Mouse (Mus musculus): Measurements from ENCODE around the gene Serpina7. TPM values are rescaled to one million over a fixed set of nuclear protein-coding genes. Genes with fewer than 3 reads are reported as not detected.

The Serpina7 gene
- polyA plus RNA-seq (2012; rRNA removed): not detected in 2 replicates

DNA sequence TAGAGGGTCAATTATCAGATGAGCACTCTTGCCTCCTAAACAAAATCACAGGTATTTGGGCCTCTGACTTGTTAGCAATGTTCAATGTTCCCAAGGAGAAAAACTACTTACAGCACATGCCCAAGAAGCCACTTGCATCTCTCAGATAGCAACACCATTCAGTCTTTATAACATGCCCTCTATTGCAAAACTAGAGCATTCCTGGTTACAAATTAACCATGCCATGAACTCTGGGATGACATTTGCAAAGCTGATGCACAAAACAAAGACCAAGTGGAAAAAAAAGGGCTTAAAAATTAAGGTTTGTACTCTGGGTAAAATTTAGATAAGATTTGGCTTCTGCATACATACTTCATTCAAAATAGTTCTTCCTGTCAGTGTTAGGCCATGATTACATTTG, at the start of gene Serpina7:
Serpina7 (minus strand) TSS at position 160 of the 400 bp plus-strand sequence.
- no peak within 1 kb of the TSS for H3K27ac ChIP-seq (ENCODE audit: insufficient read depth, low read depth, low read length)
- H3K27me3 ChIP-seq (ENCODE audit: control insufficient read depth, insufficient read depth, low read length): no peaks in the 10 kb centered on the region
- H3K36me3 ChIP-seq (ENCODE audit: control insufficient read depth, insufficient read depth, low read length): no peaks in the 10 kb centered on the region
- H3K4me3 ChIP-seq (ENCODE audit: low read depth, low read length): no peak within 1 kb of the TSS
- no peaks in the 10 kb centered on the region for H3K4me1 ChIP-seq (ENCODE audit: control insufficient read depth, insufficient read depth, insufficient read length, low read length)
- no peak for TF ChIP-seq CTCF (IDR thresholded peaks at IDR 0.05; ENCODE audit: extremely low read depth, insufficient read length, insufficient replicate concordance, low read depth, low read length)
- TF ChIP-seq POLR2A (IDR thresholded peaks at IDR 0.05; ENCODE audit: low read depth, low read length): no peak

DNA sequence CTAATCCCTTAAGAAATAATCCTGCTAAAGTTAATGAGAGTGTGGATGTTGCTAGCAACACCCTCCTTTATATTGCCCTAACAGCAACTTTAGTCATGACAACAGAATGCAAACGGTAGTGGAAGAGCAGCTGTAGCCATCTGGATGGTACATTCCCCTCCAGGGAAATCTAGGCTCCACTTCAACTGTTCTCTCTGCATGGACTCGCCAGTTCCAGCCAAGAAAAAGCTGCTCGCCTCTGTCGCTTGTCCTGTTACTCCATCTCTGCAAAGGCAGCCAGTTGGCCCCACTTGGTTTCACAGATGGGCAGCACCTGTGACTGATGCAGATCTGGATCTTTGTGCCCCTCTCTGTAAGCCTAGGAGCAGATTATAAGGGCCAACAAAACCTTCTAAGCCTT, 49.0 kb upstream of the Serpina7 start:
- Histone ChIP-seq H3K27ac (ENCODE audit: insufficient read depth, low read depth, low read length) (no peak overlapping the region), H3K4me1 (ENCODE audit: control insufficient read depth, insufficient read depth, insufficient read length, low read length) (no peaks in the 10 kb centered on the region), H3K36me3 (ENCODE audit: control insufficient read depth, insufficient read depth, low read length) (no peaks in the 10 kb centered on the region), H3K4me3 (ENCODE audit: low read depth, low read length) (no peak overlapping the region), H3K27me3 (ENCODE audit: control insufficient read depth, insufficient read depth, low read length) (no peaks in the 10 kb centered on the region)
- 60% methylated on average over 4 of the region's 4 CpGs for WGBS
- TF ChIP-seq POLR2A (IDR thresholded peaks at IDR 0.05; ENCODE audit: low read depth, low read length): no peak
- TF ChIP-seq CTCF (IDR thresholded peaks at IDR 0.05; ENCODE audit: extremely low read depth, insufficient read length, insufficient replicate concordance, low read depth, low read length): no peak

DNA sequence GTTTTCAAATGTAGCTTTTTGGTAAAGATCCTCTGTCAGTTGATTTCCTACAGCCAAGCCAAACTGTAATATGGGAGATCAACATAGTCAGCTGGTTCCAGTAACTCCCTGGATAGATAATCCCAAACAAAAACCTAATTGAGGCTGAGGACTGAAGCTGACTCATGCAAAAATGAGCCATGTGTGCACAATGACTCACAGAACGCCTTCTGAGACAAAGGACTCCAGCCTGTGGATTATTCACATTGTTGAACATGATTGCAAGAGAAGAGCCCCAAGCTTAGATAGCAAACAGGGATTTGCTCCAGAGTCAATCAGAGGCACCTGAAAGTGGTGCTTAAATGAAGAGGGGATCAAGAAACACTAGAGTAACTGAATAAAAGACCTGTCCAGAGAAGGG, 12.2 kb upstream of the Serpina7 start:
- 39% methylated on average over 1 of the region's 1 CpGs for WGBS
- no peaks in the 10 kb centered on the region for H3K4me1 ChIP-seq (ENCODE audit: control insufficient read depth, insufficient read depth, insufficient read length, low read length)
- H3K36me3 ChIP-seq (ENCODE audit: control insufficient read depth, insufficient read depth, low read length): no peaks in the 10 kb centered on the region
- TF ChIP-seq CTCF (IDR thresholded peaks at IDR 0.05; ENCODE audit: extremely low read depth, insufficient read length, insufficient replicate concordance, low read depth, low read length): no peak
- no peak for TF ChIP-seq POLR2A (IDR thresholded peaks at IDR 0.05; ENCODE audit: low read depth, low read length)
- no peaks in the 10 kb centered on the region for H3K27me3 ChIP-seq (ENCODE audit: control insufficient read depth, insufficient read depth, low read length)
- H3K27ac ChIP-seq (ENCODE audit: insufficient read depth, low read depth, low read length): no peak overlapping the region
- no peak overlapping the region for H3K4me3 ChIP-seq (ENCODE audit: low read depth, low read length)

DNA sequence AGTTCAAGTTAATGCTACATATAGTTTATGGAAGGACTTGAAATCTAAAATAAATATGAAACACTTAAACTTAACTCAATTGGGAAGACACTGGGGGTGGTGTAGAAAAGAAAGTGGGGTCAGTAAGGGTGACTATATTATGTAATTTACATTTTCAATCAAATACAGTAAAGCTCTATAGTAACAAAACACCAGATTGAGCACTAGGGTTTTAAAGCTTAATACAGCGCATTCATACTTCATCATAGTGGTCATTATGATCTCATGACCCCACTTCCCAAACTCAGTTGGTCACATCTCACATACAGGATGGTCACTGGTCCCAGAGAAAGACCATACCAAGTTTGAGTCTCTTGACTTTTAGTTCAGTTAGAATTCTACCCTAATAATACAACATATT, 907 bp upstream of the Serpina7 start, which contains the start of gene 4930513O06Rik:
4930513O06Rik (plus strand) TSS at position 301 of the 400 bp plus-strand sequence.
- Histone ChIP-seq H3K27ac (ENCODE audit: insufficient read depth, low read depth, low read length) (no peak within 1 kb of the TSS), H3K4me1 (ENCODE audit: control insufficient read depth, insufficient read depth, insufficient read length, low read length) (no peaks in the 10 kb centered on the region), H3K4me3 (ENCODE audit: low read depth, low read length) (no peak within 1 kb of the TSS), H3K27me3 (ENCODE audit: control insufficient read depth, insufficient read depth, low read length) (no peaks in the 10 kb centered on the region), H3K36me3 (ENCODE audit: control insufficient read depth, insufficient read depth, low read length) (no peaks in the 10 kb centered on the region)
- 82% methylated on average over 1 of the region's 1 CpGs for WGBS
- TF ChIP-seq POLR2A (IDR thresholded peaks at IDR 0.05; ENCODE audit: low read depth, low read length) (no peak), CTCF (IDR thresholded peaks at IDR 0.05; ENCODE audit: extremely low read depth, insufficient read length, insufficient replicate concordance, low read depth, low read length) (no peak)

DNA sequence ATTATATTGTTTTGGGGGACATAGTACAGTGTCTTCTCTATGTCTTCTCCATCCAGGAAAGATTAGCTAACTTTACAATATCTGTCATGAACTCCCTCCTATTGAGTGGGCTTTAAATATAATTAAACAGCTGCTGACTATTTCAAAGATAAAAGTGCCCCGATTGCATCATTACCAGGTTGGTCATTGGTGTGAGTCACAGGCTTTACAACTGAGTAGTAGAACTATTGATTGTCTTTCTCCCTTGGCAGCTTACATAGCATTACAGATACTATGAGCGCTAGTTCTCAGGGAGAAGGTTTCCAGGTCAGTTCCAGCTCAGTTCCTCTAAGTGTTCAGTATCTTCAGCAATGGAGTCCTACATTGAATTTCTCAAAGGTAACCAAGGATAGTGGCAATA, 6.5 kb downstream of the Serpina7 start:
- Histone ChIP-seq H3K27ac (ENCODE audit: insufficient read depth, low read depth, low read length) (no peak overlapping the region), H3K27me3 (ENCODE audit: control insufficient read depth, insufficient read depth, low read length) (no peaks in the 10 kb centered on the region), H3K4me3 (ENCODE audit: low read depth, low read length) (no peak overlapping the region), H3K36me3 (ENCODE audit: control insufficient read depth, insufficient read depth, low read length) (no peaks in the 10 kb centered on the region), H3K4me1 (ENCODE audit: control insufficient read depth, insufficient read depth, insufficient read length, low read length) (no peaks in the 10 kb centered on the region)
- 72% methylated on average over 2 of the region's 2 CpGs for WGBS
- TF ChIP-seq CTCF (IDR thresholded peaks at IDR 0.05; ENCODE audit: extremely low read depth, insufficient read length, insufficient replicate concordance, low read depth, low read length) (no peak), POLR2A (IDR thresholded peaks at IDR 0.05; ENCODE audit: low read depth, low read length) (no peak)

DNA sequence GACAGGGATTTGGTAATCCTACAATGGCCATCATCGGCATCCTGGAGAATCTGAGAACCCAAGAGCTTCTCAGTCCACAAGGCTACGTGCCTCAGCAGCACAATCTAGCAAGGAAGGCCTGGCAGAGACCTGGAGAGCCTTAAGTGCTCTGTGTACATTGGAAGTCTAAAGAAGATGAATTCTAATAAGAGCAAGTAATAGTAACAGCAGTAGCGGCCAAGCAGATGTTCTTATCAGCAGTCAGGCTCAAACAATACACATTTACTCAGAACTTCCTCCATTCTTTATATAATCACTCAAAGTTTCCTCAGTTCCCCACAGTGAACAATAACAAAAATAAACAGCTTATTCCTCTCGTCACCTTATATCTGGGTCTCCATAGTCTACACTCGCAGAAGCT, 21.0 kb downstream of the Serpina7 start:
- H3K36me3 ChIP-seq (ENCODE audit: control insufficient read depth, insufficient read depth, low read length): no peaks in the 10 kb centered on the region
- no peaks in the 10 kb centered on the region for H3K27me3 ChIP-seq (ENCODE audit: control insufficient read depth, insufficient read depth, low read length)
- H3K4me1 ChIP-seq (ENCODE audit: control insufficient read depth, insufficient read depth, insufficient read length, low read length): no peaks in the 10 kb centered on the region
- TF ChIP-seq POLR2A (IDR thresholded peaks at IDR 0.05; ENCODE audit: low read depth, low read length): no peak
- TF ChIP-seq CTCF (IDR thresholded peaks at IDR 0.05; ENCODE audit: extremely low read depth, insufficient read length, insufficient replicate concordance, low read depth, low read length): no peak
- H3K4me3 ChIP-seq (ENCODE audit: low read depth, low read length): no peak overlapping the region
- no peak overlapping the region for H3K27ac ChIP-seq (ENCODE audit: insufficient read depth, low read depth, low read length)
- 79% methylated on average over 5 of the region's 5 CpGs for WGBS

DNA sequence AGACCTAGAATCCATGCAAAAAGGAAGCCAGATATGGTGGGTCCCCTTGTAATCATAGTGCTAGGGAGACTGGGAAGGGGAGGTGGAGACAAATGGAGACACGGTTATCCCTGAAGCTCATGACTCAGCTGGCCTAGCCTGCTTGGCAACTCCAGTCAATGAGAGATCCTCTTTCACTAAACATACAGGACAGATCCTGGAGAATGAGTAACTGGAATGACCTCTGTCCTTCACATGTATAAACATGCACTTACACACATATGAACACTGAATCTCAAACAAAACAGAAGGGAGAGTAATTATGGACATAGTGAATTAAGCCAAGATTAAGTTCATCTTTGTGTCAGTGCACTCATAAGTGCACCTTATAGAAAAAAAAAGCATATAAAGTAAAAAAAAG, 31.9 kb downstream of the Serpina7 start:
- Histone ChIP-seq H3K27me3 (ENCODE audit: control insufficient read depth, insufficient read depth, low read length) (no peaks in the 10 kb centered on the region), H3K36me3 (ENCODE audit: control insufficient read depth, insufficient read depth, low read length) (no peaks in the 10 kb centered on the region), H3K4me3 (ENCODE audit: low read depth, low read length) (no peak overlapping the region), H3K27ac (ENCODE audit: insufficient read depth, low read depth, low read length) (no peak overlapping the region), H3K4me1 (ENCODE audit: control insufficient read depth, insufficient read depth, insufficient read length, low read length) (no peaks in the 10 kb centered on the region)
- WGBS: 22% methylated on average over 1 of the region's 1 CpGs
- TF ChIP-seq CTCF (IDR thresholded peaks at IDR 0.05; ENCODE audit: extremely low read depth, insufficient read length, insufficient replicate concordance, low read depth, low read length): no peak
- TF ChIP-seq POLR2A (IDR thresholded peaks at IDR 0.05; ENCODE audit: low read depth, low read length): no peak

DNA sequence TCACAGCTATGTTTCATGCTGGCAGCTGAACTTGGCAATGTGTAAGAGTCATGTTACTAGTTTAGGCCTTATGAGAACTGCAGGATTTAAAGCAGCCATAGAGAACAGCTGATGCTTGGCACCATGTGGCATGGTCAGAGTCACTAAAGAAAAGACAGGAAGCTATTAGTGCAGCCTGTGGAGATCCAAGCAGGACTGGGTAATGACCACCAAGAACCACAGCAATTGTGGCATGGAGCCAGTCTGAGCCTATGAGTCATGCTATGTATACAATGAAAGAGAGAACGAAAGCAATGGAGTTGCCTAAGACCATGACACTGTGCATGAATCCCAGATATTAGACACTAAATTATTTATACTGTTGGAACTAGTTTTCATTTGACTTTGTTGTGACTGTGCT, 33.1 kb downstream of the Serpina7 start:
- Histone ChIP-seq H3K4me3 (ENCODE audit: low read depth, low read length) (no peak overlapping the region), H3K27me3 (ENCODE audit: control insufficient read depth, insufficient read depth, low read length) (no peaks in the 10 kb centered on the region), H3K27ac (ENCODE audit: insufficient read depth, low read depth, low read length) (no peak overlapping the region), H3K4me1 (ENCODE audit: control insufficient read depth, insufficient read depth, insufficient read length, low read length) (no peaks in the 10 kb centered on the region), H3K36me3 (ENCODE audit: control insufficient read depth, insufficient read depth, low read length) (no peaks in the 10 kb centered on the region)
- TF ChIP-seq POLR2A (IDR thresholded peaks at IDR 0.05; ENCODE audit: low read depth, low read length) (no peak), CTCF (IDR thresholded peaks at IDR 0.05; ENCODE audit: extremely low read depth, insufficient read length, insufficient replicate concordance, low read depth, low read length) (no peak)
- WGBS: 24% methylated on average over 1 of the region's 1 CpGs

All from small intestine, adult 2 months (tissue).